Mouse (Mus musculus): Measurements from ENCODE around the gene Melk.

- TF ChIP-seq POLR2A (IDR thresholded peaks at IDR 0.05; ENCODE audit: insufficient read depth, low read depth, low read length) (no peak), CTCF (IDR thresholded peaks at IDR 0.05; ENCODE audit: insufficient read depth, low read depth, low read length) (no peak)
Observed at GRCm38 (mm10) chr4:44361670-44362069, 61.0 kb downstream of the Melk start.
